Mouse (Mus musculus): ENCODE results near the gene Prss45. TPM values are rescaled to one million over a fixed set of nuclear protein-coding genes. Genes with fewer than 3 reads are reported as not detected.
A peak's percentile ranks its signal among the peaks of the same experiment; 100 is the strongest.
"Not testable (repeated sequence)": the region's sequence is repeated elsewhere in the genome, so short reads cannot be mapped to it uniquely, and the experiment has no call there.

Gene Prss45
- total RNA-seq (2021): under 1 TPM; 0.27 to 0.29 TPM
- long read RNA-seq, experiment 1: 0 reads
- long read RNA-seq, experiment 2: 0 reads

DNA sequence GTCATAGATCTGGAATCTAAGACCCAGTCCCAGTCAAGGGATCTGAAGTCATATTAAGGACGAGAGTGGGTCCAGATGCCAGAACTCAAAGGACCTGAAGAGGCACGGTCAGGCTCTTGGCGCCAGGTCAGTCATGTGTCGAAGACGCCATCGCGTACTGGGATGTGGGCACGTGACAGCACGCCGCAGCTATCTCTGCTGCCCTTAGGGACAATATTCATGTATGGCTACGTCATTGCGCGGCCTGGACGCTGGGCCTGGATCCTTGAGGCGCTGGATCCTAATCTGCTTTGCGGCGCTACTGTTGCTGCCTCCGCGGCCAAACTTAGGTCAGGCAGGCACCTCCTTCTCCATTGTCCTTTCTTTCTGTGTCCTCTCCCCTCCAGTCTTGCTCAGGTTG, at the start of gene Prss45:
Gene Prss45 (plus strand): TSS at position 178 of the 400 bp plus-strand sequence.
- intact Hi-C loops (cut with DNase I): no loop called here
- no peak for DNase-seq (ENCODE audit: low spot score in 2 of 2)

DNA sequence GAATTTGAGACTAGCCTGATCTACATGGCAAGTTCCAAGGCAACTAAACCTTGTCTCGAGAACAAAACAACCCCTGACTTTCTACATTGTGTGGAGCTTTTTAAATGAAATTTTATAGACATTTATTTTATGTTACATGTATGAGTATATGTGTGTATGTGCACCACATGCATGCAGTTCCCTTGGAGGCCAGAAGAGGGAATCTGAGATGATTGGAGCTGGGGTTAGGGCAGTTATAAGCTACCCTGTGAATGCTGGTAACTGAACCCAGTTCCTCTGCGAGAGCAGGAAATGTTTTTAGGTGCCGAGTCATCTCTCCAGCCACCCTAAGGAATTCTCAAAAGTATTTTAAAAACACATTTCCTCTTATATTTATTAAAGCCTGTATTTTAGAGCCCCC, 46.2 kb upstream of the Prss45 start:
- no peak for DNase-seq (ENCODE audit: low spot score in 2 of 2)
- intact Hi-C loops (cut with DNase I): no loop called here

GRCm38 (mm10) chr9:110790462-110790861, 43.9 kb upstream of the Prss45 start:
- intact Hi-C loops (cut with DNase I): no loop called here
- no peak for DNase-seq (ENCODE audit: low spot score in 2 of 2)

DNA sequence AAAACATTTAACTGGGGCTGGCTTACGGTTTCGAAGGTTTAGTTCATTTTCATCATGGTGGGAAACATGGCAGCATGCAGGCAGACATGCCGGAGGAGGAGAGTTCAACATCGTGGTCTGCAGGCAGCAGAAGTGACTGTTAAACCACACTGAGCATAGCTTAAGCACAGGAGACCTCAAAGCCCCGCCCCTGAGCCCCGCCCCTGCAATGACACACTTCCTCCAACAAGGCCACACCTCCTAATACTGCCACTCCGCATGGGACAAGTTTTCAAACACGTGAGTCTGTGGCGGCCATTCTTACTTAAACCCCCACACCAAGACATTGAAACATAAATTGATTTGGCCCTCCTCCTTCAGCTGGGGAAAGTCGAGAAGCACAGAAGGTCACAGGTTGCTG, 37.4 kb upstream of the Prss45 start:
- no peak for DNase-seq (ENCODE audit: low spot score in 2 of 2)
- intact Hi-C loops (cut with DNase I): no loop called here

DNA sequence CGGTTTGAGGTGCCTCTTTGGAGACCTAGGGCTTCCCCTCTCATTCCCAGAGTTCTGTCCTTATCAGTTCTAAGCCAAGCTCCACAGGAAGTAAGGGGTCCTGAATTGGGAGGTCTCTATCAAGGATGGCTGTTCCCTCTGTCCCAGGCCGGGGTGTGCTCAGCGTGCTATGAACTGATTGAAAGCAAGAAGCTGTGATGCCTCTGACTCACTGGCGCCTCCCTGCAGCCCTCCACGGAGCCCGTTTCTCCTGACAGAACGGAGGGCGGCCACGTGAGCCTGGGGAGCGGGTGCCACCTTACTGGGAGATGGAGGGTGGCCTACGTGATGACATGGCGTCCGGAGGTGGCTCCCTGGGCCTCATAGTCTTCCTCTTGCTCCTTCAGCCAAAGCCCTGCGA, 36.5 kb upstream of the Prss45 start, which contains the start of gene Prss42:
Gene Prss42 (plus strand): TSS at position 301 of the 400 bp plus-strand sequence.
- DNase-seq (ENCODE audit: low spot score in 2 of 2): no peak

GRCm38 (mm10) chr9:110800834-110801479, 33.4 kb upstream of the Prss45 start:
- DNase-seq (ENCODE audit: low spot score in 2 of 2): no peak
- intact Hi-C loops (cut with DNase I): no loop called here

More for the DNA sequence above, 36.5 kb upstream of the Prss45 start, which contains the start of gene Prss42:
- intact Hi-C loops (cut with DNase I): no loop called here

GRCm38 (mm10) chr9:110803294-110803693, 31.1 kb upstream of the Prss45 start:
- DNase-seq (ENCODE audit: low spot score in 2 of 2): no peak
- intact Hi-C loops (cut with DNase I): no loop called here

DNA sequence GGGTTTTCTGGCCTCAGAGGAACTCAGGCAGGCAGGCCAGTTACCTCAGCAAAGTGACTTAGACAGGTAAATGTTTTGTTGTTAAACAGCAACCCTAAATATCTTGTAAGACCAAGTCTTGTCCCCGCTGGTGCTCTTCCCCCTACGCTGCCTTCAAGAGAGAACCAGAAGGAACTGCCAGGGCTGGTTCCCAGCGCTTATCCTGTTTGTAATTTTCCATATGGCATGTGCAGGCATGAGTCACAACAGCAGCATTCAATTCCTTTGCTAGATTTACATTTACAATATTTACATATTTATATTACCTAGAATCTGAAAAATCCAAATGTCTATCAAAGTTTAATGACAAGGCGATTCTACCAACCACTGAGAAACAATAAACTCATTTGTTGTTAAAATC, 24.3 kb upstream of the Prss45 start:
- no peak for DNase-seq (ENCODE audit: low spot score in 2 of 2)
- intact Hi-C loops (cut with DNase I): no loop called here

DNA sequence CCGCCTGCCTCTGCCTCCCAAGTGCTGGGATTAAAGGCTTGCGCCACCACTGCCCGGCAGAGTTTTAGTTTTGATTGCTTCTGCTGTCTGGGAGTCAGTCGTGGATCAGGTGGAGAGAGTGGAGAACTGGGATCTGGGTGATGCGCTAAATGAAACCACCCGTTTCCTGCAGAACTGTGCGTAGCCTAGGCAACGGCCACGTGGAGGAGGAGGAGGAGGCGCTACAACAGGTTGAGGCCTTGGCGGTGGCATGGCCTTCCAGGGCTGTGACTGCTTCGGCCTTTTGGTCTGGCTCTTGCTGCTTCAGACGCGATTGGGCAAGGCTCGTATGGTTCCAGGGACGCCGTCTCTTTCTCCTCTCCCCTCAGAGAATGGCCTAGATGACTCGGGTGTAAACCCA, 20.6 kb upstream of the Prss45 start, which contains the start of gene Prss44:
Gene Prss44 (plus strand): TSS at position 206 of the 400 bp plus-strand sequence.
- intact Hi-C loops (cut with DNase I): no loop called here
- no peak for DNase-seq (ENCODE audit: low spot score in 2 of 2)

- intact Hi-C loops (cut with DNase I); DNase-seq (ENCODE audit: low spot score in 2 of 2): not testable (repeated sequence)
Observed at GRCm38 (mm10) chr9:110820546-110820945, 13.8 kb upstream of the Prss45 start.

- intact Hi-C loops (cut with DNase I): no loop called here
- no peak for DNase-seq (ENCODE audit: low spot score in 2 of 2)
Observed at GRCm38 (mm10) chr9:110821436-110821835, 13.0 kb upstream of the Prss45 start.

DNA sequence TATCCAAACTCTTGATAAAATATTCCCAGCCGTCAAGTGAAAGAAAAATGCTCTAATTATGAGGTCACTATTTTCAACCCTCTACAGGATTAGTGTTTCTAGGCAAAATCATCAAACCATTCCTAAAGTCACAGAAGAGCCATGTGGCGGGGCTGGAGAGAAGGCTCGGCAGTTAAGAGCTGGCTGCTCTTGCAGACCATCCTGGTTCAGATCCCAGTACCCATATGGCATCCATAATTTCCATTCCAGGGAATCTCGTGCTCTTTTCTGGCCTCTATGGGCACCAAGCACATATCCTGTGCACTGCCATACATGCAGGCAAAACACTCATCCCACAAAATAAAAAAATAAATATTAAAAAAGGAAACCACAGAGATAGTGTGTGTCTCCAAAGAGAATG, 9.0 kb upstream of the Prss45 start:
- DNase-seq (ENCODE audit: low spot score in 2 of 2): no peak
- intact Hi-C loops (cut with DNase I): no loop called here

GRCm38 (mm10) chr9:110825832-110826231, 8.6 kb upstream of the Prss45 start:
- DNase-seq (ENCODE audit: low spot score in 2 of 2): no peak
- intact Hi-C loops (cut with DNase I): no loop called here

DNA sequence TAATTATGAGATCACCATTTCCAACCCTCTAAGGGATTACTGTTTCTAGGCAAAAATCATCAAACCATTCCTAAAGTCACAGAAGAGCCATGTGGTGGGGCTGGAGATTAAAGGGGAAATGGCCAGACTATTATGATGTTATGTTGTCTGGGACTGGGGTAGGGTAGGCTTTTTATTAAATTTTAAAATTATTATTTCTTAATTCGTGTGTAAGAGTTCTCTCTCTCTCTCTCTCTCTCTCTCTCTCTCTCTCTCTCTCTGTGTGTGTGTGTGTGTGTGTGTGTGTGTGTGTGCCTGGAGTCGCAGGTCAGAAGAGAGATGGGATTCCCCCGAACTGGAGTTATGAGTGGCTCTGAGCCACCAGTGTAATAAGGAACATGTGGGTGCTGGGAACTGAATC, 8.0 kb upstream of the Prss45 start, which contains the start of gene Prss43:
Gene Prss43 (plus strand): TSS at position 301 of the 400 bp plus-strand sequence.
- intact Hi-C loops (cut with DNase I): no loop called here
- no peak for DNase-seq (ENCODE audit: low spot score in 2 of 2)

DNA sequence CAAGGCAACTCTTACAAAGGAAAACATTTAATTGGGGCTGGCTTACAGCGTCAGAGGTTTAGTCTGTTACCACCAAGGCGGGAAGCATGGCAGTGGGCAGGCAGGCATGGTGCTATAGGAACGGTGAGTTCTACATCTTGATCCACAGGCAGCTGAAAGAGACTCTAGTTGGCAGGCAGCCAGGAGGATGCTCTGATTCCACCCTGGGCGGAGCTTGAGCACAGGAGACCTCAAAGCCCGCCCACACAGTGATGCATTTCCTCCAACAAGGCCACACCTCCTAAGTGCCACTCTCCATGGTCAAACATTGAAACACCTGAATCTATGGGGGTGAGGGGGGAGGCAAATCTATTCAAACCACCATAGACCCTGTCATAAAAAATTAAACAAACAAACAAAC, 1.4 kb upstream of the Prss45 start:
- no peak for DNase-seq (ENCODE audit: low spot score in 2 of 2)
- intact Hi-C loops (cut with DNase I): no loop called here

DNA sequence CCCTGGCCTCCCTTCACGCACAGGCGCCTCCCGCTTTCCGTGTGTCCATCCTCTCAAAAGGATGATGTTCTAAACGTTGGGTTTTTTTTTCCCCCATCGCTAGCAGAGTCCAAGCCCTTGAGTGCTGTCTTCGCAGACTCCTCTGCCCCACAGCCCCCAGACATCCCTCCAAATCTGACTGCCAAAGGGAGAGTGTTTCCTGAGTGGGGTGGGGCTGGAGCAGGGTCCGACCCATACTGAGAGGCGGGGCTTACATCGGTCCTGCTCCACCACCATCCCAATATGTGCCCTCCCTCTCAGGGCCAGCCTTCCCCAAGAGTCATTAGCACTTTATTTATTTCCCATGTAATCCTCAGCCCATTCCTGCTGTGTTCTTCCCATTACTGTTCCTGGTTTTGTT, 573 bp downstream of the Prss45 start:
- DNase-seq (ENCODE audit: low spot score in 2 of 2): no peak
- intact Hi-C loops (cut with DNase I): no loop called here

- DNase-seq (ENCODE audit: low spot score in 2 of 2): peak; percentile 29 to 64
- intact Hi-C loops (cut with DNase I): no loop called here
Observed at GRCm38 (mm10) chr9:110836112-110836511, 1.7 kb downstream of the Prss45 start.

DNA sequence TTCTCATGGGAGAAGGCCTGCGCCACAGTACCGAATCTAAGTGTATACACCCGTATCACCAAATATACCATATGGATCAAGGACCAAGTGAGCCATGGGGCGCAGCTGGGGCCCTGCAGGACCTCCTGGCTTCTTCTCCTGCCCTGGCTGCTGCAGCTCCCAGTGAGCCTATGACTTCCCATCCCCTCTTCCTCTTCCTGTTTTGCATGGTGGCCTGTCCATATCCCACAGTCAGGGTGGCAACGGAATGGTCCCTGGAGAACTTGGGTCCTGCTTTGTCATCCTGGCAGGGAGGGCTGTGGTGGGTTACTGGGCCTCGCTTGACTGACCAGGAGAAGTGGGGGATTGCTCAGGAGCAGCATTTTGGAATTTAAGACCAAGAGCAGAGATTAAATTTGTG, 6.5 kb downstream of the Prss45 start:
- intact Hi-C loops (cut with DNase I): no loop called here

GRCm38 (mm10) chr9:110841438-110841837, 7.0 kb downstream of the Prss45 start:
- intact Hi-C loops (cut with DNase I): no loop called here
- DNase-seq (ENCODE audit: low spot score in 2 of 2): no peak

More for the DNA sequence above, 6.5 kb downstream of the Prss45 start:
- no peak for DNase-seq (ENCODE audit: low spot score in 2 of 2)

DNA sequence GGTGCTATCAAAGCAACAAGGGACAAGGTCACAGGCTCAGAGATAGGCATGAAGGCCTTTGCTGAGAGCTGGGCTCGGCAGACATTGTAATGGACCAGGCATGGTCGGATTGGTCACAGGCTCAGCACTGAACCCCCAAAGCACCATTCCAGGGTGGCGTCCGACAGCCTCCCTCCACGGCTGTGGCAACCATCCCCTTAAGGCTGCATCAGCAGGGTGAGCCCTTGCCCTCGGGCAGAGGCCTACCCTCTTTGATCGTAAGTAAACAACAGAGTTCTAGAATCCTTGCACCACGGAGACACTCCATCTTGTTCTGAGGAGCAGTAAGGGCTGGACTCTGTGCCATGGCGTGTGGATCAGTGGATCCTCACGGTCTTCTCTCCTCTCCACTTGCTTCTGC, 9.8 kb downstream of the Prss45 start, which contains the start of gene Prss46:
Gene Prss46 (plus strand): TSS at position 301 of the 400 bp plus-strand sequence.
- DNase-seq (ENCODE audit: low spot score in 2 of 2): no peak
- intact Hi-C loops (cut with DNase I): no loop called here

- intact Hi-C loops (cut with DNase I): no loop called here
Observed at GRCm38 (mm10) chr9:110849162-110849561, 14.8 kb downstream of the Prss45 start.

More at GRCm38 (mm10) chr9:110849162-110849561, 14.8 kb downstream of the Prss45 start:
- no peak for DNase-seq (ENCODE audit: low spot score in 2 of 2)

Measured in left cerebral cortex, postnatal 14 days (tissue).